Mouse (Mus musculus) R1 (cell line): ENCODE measurements around the gene Clec2h.
A peak's percentile ranks its signal among the peaks of the same experiment; 100 is the strongest.
"Not testable (repeated sequence)": the region's sequence is repeated elsewhere in the genome, so short reads cannot be mapped to it uniquely, and the experiment has no call there.

ENCODE experiments used
- DNase-seq: peaks from one replicate; pipeline ENCODE4 v3.0.0-alpha.2; 2018; ENCODE audit warnings: low read depth, low spot score

Clec2h gene

GRCm38 (mm10) chr6:128662206-128662605 is at the start of gene Clec2h:
Gene Clec2h, plus strand, starts transcription at chr6:128662385.
- DNase-seq = no peak

GRCm38 (mm10) chr6:128622733-128623132 is 39.5 kb upstream of the Clec2h start:
- peak; percentile 51 for DNase-seq

- DNase-seq = not testable (repeated sequence)
Observed at GRCm38 (mm10) chr6:128623433-128623832, 38.8 kb upstream of the Clec2h start, which contains the start of gene Klrb1a. Gene Klrb1a, minus strand, starts transcription at chr6:128623533.

GRCm38 (mm10) chr6:128624425-128624824 is 37.8 kb upstream of the Clec2h start:
- no peak for DNase-seq

GRCm38 (mm10) chr6:128625246-128625645 is 36.9 kb upstream of the Clec2h start:
- DNase-seq = not testable (repeated sequence)

GRCm38 (mm10) chr6:128629771-128630739 is 32.1 kb upstream of the Clec2h start:
- peak; percentile 89 for DNase-seq

GRCm38 (mm10) chr6:128630912-128631905 is 31.0 kb upstream of the Clec2h start:
- not testable (repeated sequence) for DNase-seq

- no peak for DNase-seq
Observed at GRCm38 (mm10) chr6:128640673-128641072, 21.5 kb upstream of the Clec2h start.

GRCm38 (mm10) chr6:128641116-128641716 is 21.0 kb upstream of the Clec2h start:
- DNase-seq = no peak

- DNase-seq = no peak
Observed at GRCm38 (mm10) chr6:128643999-128644398, 18.2 kb upstream of the Clec2h start.

- not testable (repeated sequence) for DNase-seq
Observed at GRCm38 (mm10) chr6:128644694-128645093, 17.5 kb upstream of the Clec2h start.

- not testable (repeated sequence) for DNase-seq
Observed at GRCm38 (mm10) chr6:128645708-128646107, 16.5 kb upstream of the Clec2h start.

GRCm38 (mm10) chr6:128649681-128650080 is 12.5 kb upstream of the Clec2h start:
- no peak for DNase-seq

GRCm38 (mm10) chr6:128650187-128650586 is 12.0 kb upstream of the Clec2h start:
- DNase-seq = no peak

- DNase-seq = not testable (repeated sequence)
Observed at GRCm38 (mm10) chr6:128650827-128651226, 11.4 kb upstream of the Clec2h start.

GRCm38 (mm10) chr6:128652938-128653337 is 9.2 kb upstream of the Clec2h start:
- no peak for DNase-seq

- no peak for DNase-seq
Observed at GRCm38 (mm10) chr6:128661249-128661648, 936 bp upstream of the Clec2h start.

- DNase-seq = peak; percentile 43
Observed at GRCm38 (mm10) chr6:128669936-128670335, 7.8 kb downstream of the Clec2h start.

- no peak for DNase-seq
Observed at GRCm38 (mm10) chr6:128679574-128679973, 17.4 kb downstream of the Clec2h start.

- no peak for DNase-seq
Observed at GRCm38 (mm10) chr6:128701691-128702090, 39.5 kb downstream of the Clec2h start.

- DNase-seq = no peak
Observed at GRCm38 (mm10) chr6:128722959-128723358, 60.8 kb downstream of the Clec2h start, which contains the start of gene Klrb1. Gene Klrb1, minus strand, starts transcription at chr6:128723059.
